Mouse (Mus musculus) fibroblast of lung, adult 2 months (primary cell): ENCODE measurements around the gene Gatad2a.

Experiments used
- DNase-seq: peaks from one replicate; pipeline ENCODE4 v3.0.0-alpha.2; 2011; ENCODE audit warnings: low read depth

The Gatad2a gene

GRCm38 (mm10) chr8:69900895-69901451, 95.2 kb downstream of the Gatad2a start:
- DNase-seq = no peak

GRCm38 (mm10) chr8:69899876-69900275, 96.3 kb downstream of the Gatad2a start:
- DNase-seq = no peak

- DNase-seq = no peak
These were observed 98.3 kb downstream of the Gatad2a start for GRCm38 (mm10) chr8:69897857-69898256.

GRCm38 (mm10) chr8:69895772-69896451, 100.3 kb downstream of the Gatad2a start:
- no peak for DNase-seq

GRCm38 (mm10) chr8:69894836-69895332, 101.3 kb downstream of the Gatad2a start:
- DNase-seq = no peak

GRCm38 (mm10) chr8:69893863-69894262, 102.3 kb downstream of the Gatad2a start:
- DNase-seq = no peak

GRCm38 (mm10) chr8:69890813-69891241, 105.4 kb downstream of the Gatad2a start:
- DNase-seq = no peak

- no peak for DNase-seq
These were observed 107.3 kb downstream of the Gatad2a start for GRCm38 (mm10) chr8:69888902-69889301.

GRCm38 (mm10) chr8:69888244-69888866, 107.8 kb downstream of the Gatad2a start:
- DNase-seq = no peak

- no peak for DNase-seq
These were observed 108.6 kb downstream of the Gatad2a start, which contains the start of gene Cilp2 for GRCm38 (mm10) chr8:69887289-69888243. Cilp2 (minus strand) TSS chr8:69887687.

GRCm38 (mm10) chr8:69884141-69884540, 112.0 kb downstream of the Gatad2a start:
- no peak for DNase-seq

- no peak for DNase-seq
These were observed 113.2 kb downstream of the Gatad2a start for GRCm38 (mm10) chr8:69882833-69883600.

- no peak for DNase-seq
These were observed 114.0 kb downstream of the Gatad2a start for GRCm38 (mm10) chr8:69882021-69882756.

GRCm38 (mm10) chr8:69881261-69881865, 114.8 kb downstream of the Gatad2a start:
- no peak for DNase-seq

- DNase-seq = no peak
These were observed 115.3 kb downstream of the Gatad2a start for GRCm38 (mm10) chr8:69880841-69881240.

- no peak for DNase-seq
These were observed 116.5 kb downstream of the Gatad2a start for GRCm38 (mm10) chr8:69879678-69880077.

GRCm38 (mm10) chr8:69877992-69878391, 118.2 kb downstream of the Gatad2a start:
- DNase-seq = no peak

- DNase-seq = no peak
These were observed 118.8 kb downstream of the Gatad2a start for GRCm38 (mm10) chr8:69877396-69877795.

GRCm38 (mm10) chr8:69876967-69877366, 119.2 kb downstream of the Gatad2a start:
- DNase-seq = no peak

GRCm38 (mm10) chr8:69876097-69876496, 120.1 kb downstream of the Gatad2a start:
- DNase-seq = peak; percentile 77
